Mouse (Mus musculus): ENCODE measurements around the gene Tex30. TPM values are rescaled to one million over a fixed set of nuclear protein-coding genes. Genes with fewer than 3 reads are reported as not detected.

Gene Tex30
- 25.9 and 35.5 TPM in 2 replicates for polyA plus RNA-seq (2012; rRNA removed)

GRCm38 (mm10) chr1:44102259-44102717, at the start of gene Tex30:
Gene Tex30, minus strand, starts transcription at chr1:44102441.

GRCm38 (mm10) chr1:44147563-44148381, 45.5 kb upstream of the Tex30 start, which contains the start of gene Ercc5:
Gene Ercc5, plus strand, starts transcription at chr1:44147744.

GRCm38 (mm10) chr1:44118239-44119054, 16.2 kb upstream of the Tex30 start, which contains the start of the genes Kdelc1 and Bivm:
Gene Kdelc1, minus strand, starts transcription at chr1:44118808.
Gene Bivm, plus strand, starts transcription at chr1:44118957.

GRCm38 (mm10) chr1:44061836-44062235, 40.4 kb downstream of the Tex30 start, which contains the start of gene Gm8251:
Gene Gm8251, minus strand, starts transcription at chr1:44061936.

Other genes starting within 250 kb of the Tex30 start
- 27.8 and 28.5 TPM in 2 replicates for gene Tpp2, start 168.8 kb downstream of the Tex30 start, polyA plus RNA-seq (2012; rRNA removed)
- 1.1 and 1.5 TPM in 2 replicates for gene Mettl21c, start 82.4 kb downstream of the Tex30 start, polyA plus RNA-seq (2012; rRNA removed)
- 0.21 and 0.22 TPM in 2 replicates for gene Gm8251, start 40.5 kb downstream of the Tex30 start, polyA plus RNA-seq (2012; rRNA removed)
- gene Kdelc1, start 16.4 kb upstream of the Tex30 start, polyA plus RNA-seq (2012; rRNA removed), result 38.1 and 38.9 TPM in 2 replicates
- gene Bivm, start 16.5 kb upstream of the Tex30 start, polyA plus RNA-seq (2012; rRNA removed), result 18.7 and 21.7 TPM in 2 replicates
- gene Ercc5, start 45.3 kb upstream of the Tex30 start, polyA plus RNA-seq (2012; rRNA removed), result 33.2 and 35.7 TPM in 2 replicates
- not detected in 2 replicates for gene Mettl21e, start 116.5 kb upstream of the Tex30 start, polyA plus RNA-seq (2012; rRNA removed)